Mouse (Mus musculus) heart, adult 2 months (tissue): ENCODE results near the gene Eri2. TPM values are rescaled to one million over a fixed set of nuclear protein-coding genes. Genes with fewer than 3 reads are reported as not detected.
A peak's percentile ranks its signal among the peaks of the same experiment; 100 is the strongest.

ENCODE experiments used
- DNase-seq, 2 experiments: peaks; one replicate each; pipeline ENCODE4 v3.0.0; 2021
- H3K27ac ChIP-seq: fragments of 200-600 bp; 2 replicates; pipeline ENCODE4 v1.8.1; 2022
- H3K27me3 ChIP-seq: fragments of 200-500 bp; 2 replicates; pipeline ENCODE4 v1.6.1; 2012; ENCODE audit warnings: mild to moderate bottlenecking, low read length, inconsistent platforms, mixed read lengths; ENCODE audit not compliant: control insufficient read depth, insufficient read depth
- H3K36me3 ChIP-seq: fragments of 200-500 bp; 2 replicates; pipeline ENCODE4 v1.6.1; 2012; ENCODE audit warnings: low read length, inconsistent platforms; ENCODE audit not compliant: control insufficient read depth, insufficient read depth
- H3K4me1 ChIP-seq: fragments of 200-500 bp; 2 replicates; pipeline ENCODE4 v1.6.1; 2011; ENCODE audit warnings: low read length; ENCODE audit not compliant: control insufficient read depth, insufficient read depth
- H3K4me3 ChIP-seq: fragments of 200-600 bp; 2 replicates; pipeline ENCODE4 v1.8.1; 2022
- H3K79me2 ChIP-seq: fragments of 200-500 bp; replicated peaks from 2 replicates; pipeline ENCODE4 v1.6.1; 2012; ENCODE audit warnings: mild to moderate bottlenecking, inconsistent platforms, low read length, moderate library complexity, mixed read lengths; ENCODE audit not compliant: control insufficient read depth, insufficient read depth
- H3K9ac ChIP-seq: fragments of 200-500 bp; 2 replicates; pipeline ENCODE4 v1.6.1; 2012; ENCODE audit warnings: low read depth, mild to moderate bottlenecking, control low read depth, inconsistent platforms, low read length, mixed read lengths
- CTCF ChIP-seq: fragments of 200-600 bp; IDR thresholded peaks from 2 replicates; pipeline ENCODE4 v1.8.1; 2022; ENCODE audit warnings: antibody characterized with exemption, mild to moderate bottlenecking, moderate library complexity
- EP300 ChIP-seq: fragments of 200-500 bp; IDR thresholded peaks from 2 replicates; pipeline ENCODE4 v1.6.1; 2011; ENCODE audit warnings: low read depth, low read length, control low read depth; ENCODE audit not compliant: insufficient read depth
- POLR2A ChIP-seq: fragments of 200-500 bp; IDR thresholded peaks from 2 replicates; pipeline ENCODE4 v1.6.1; 2011; ENCODE audit warnings: mild to moderate bottlenecking, low read depth, low read length, control low read depth; ENCODE audit not compliant: insufficient read depth
- WGBS: fragments of 180-500 bp; shearing (Covaris S2); methylation state at CpG from one replicate; pipeline ENCODE4 v1.1.7; 2018; 5-methylcytosine and 5-hydroxymethylcytosine counted together
- intact Hi-C: fragments of 180-260 bp; cut with DNase I; formaldehyde crosslinking; loops from one replicate; pipeline ENCODE4 v1.15.1; 2025
- polyA plus RNA-seq: library from polyadenylated mRNA; depleted of rRNA; stranded (reverse); fragments of >200 nt; gene quantifications from 2 replicates; pipeline ENCODE4 v1.2.3, GENCODE M21; 2012
- total RNA-seq, 2 experiments: library from RNA; stranded (reverse); gene quantifications; 2 replicates each; pipeline ENCODE4 v1.2.3; 2021

The Eri2 gene
- total and polyA plus RNA-seq, 3 experiments, result 0.92 to 1.7 (median 1.7) TPM

DNA sequence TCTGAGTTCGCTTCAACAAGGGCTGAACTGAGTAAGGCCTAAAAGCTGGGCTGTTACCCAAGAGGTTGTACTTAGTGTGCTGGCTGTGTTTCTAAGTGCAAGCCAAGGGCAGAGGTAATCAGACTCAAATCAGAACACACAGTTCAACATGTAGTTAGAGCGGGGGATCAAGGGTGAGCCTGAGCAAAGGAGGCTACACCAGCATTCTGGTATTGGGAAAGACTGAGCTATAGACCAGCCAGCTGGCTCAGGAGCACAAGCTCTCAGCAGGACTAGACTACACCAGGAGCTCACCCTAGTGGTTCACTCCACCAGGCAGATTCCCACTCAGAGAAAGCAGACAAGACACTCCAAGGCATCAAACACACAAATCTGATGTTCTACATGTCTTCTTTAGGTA is 10.4 kb downstream of the Eri2 start:
- intact Hi-C loops, result no loop called here
- DNase-seq, result peak in 1 of 2 experiments; percentile 26
- 89% methylated on average over 2 of the region's 2 CpGs for WGBS
- H3K36me3 ChIP-seq, result no peaks in the 10 kb centered on the region
- H3K4me3 ChIP-seq, result no peak overlapping the region
- no peak overlapping the region for H3K27ac ChIP-seq
- H3K9ac ChIP-seq, result no peak overlapping the region
- H3K27me3 ChIP-seq, result no peaks in the 10 kb centered on the region
- no peaks in the 10 kb centered on the region for H3K4me1 ChIP-seq
- TF ChIP-seq EP300, result no peak
- no peak for TF ChIP-seq POLR2A
- TF ChIP-seq CTCF, result no peak
- no peaks in the 10 kb centered on the region for H3K79me2 ChIP-seq

DNA sequence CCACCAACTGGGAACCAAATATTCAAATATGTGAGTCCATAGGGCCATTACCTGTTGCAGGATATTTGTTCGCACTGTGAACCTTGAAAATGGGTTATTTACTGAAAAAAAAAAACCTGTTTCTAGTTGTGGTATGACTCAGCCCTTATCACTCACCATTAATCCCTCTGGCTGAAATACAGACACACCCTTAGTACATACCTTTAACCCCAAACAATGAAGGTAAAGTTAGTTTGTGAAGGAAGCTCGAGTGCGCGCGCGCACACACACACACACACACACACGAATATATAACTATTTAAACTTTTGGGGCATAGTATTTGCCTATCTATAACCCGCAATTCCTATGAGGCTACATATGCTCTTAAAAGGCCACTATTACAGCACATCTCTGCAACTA is 24.0 kb downstream of the Eri2 start:
- 87% methylated on average over 8 of the region's 8 CpGs for WGBS
- no peak for DNase-seq
- H3K9ac ChIP-seq, result no peak overlapping the region
- no peak overlapping the region for H3K27ac ChIP-seq
- no peaks in the 10 kb centered on the region for H3K27me3 ChIP-seq
- no peak overlapping the region for H3K4me3 ChIP-seq
- TF ChIP-seq CTCF, result no peak
- TF ChIP-seq EP300, result no peak
- TF ChIP-seq POLR2A, result no peak
- H3K79me2 ChIP-seq, result no peaks in the 10 kb centered on the region
- no peaks in the 10 kb centered on the region for H3K36me3 ChIP-seq
- H3K4me1 ChIP-seq, result no peaks in the 10 kb centered on the region
- intact Hi-C loops, result no loop called here

DNA sequence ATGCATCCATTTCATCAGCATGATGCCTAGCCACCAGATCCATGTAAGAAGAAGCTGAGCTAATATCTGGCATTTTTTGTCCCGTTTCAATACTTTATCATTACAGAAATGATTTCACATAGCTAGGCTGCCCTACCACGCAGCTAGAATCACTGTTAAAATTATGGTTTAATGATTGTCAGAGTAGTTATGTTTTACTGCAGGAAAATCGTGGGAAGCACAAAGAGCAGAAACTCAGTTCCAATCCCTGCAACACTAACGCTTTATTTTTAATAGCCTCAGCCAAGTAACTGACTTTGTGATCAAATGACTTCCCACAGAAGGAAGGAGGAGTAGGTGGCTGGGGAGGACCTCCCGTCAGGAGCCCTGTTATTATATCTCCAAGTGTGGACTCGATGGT is 26.9 kb downstream of the Eri2 start:
- H3K4me1 ChIP-seq, result no peaks in the 10 kb centered on the region
- DNase-seq, result no peak
- TF ChIP-seq POLR2A, result no peak
- no peak for TF ChIP-seq EP300
- TF ChIP-seq CTCF, result no peak

DNA sequence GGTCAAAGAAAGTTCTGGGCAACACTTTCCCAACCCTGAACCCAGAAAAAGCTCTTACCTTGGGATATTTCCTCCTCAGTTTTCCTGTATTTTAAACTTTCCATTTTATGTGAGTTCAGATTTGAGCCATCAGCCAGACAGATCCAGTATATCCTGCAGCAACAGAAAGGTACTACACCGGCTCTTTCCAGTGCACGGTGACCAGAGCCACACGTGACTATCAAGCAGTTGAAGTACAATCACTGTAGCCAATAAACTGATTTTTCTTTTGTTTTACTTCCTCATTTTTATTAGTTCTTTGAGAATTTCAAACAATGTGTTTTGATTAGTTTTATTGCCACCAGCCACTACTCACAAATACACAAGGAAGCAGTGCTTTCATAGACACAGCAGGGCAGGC is 29.5 kb downstream of the Eri2 start:
- H3K27me3 ChIP-seq, result no peaks in the 10 kb centered on the region
- H3K36me3 ChIP-seq, result no peaks in the 10 kb centered on the region
- H3K27ac ChIP-seq, result no peak overlapping the region
- no peak for DNase-seq
- intact Hi-C loops, result no loop called here
- no peak overlapping the region for H3K9ac ChIP-seq
- TF ChIP-seq POLR2A (no peak), EP300 (no peak), CTCF (no peak)
- H3K4me3 ChIP-seq, result no peak overlapping the region
- WGBS, result 89% methylated on average over 3 of the region's 3 CpGs
- no peaks in the 10 kb centered on the region for H3K79me2 ChIP-seq
- H3K4me1 ChIP-seq, result no peaks in the 10 kb centered on the region

More for the DNA sequence above, 26.9 kb downstream of the Eri2 start:
- WGBS, result 76% methylated on average over 6 of the region's 6 CpGs
- H3K27me3 ChIP-seq, result no peaks in the 10 kb centered on the region
- intact Hi-C loops, result no loop called here
- no peak overlapping the region for H3K9ac ChIP-seq
- H3K27ac ChIP-seq, result no peak overlapping the region
- H3K4me3 ChIP-seq, result no peak overlapping the region
- H3K79me2 ChIP-seq, result no peaks in the 10 kb centered on the region
- H3K36me3 ChIP-seq, result no peaks in the 10 kb centered on the region

DNA sequence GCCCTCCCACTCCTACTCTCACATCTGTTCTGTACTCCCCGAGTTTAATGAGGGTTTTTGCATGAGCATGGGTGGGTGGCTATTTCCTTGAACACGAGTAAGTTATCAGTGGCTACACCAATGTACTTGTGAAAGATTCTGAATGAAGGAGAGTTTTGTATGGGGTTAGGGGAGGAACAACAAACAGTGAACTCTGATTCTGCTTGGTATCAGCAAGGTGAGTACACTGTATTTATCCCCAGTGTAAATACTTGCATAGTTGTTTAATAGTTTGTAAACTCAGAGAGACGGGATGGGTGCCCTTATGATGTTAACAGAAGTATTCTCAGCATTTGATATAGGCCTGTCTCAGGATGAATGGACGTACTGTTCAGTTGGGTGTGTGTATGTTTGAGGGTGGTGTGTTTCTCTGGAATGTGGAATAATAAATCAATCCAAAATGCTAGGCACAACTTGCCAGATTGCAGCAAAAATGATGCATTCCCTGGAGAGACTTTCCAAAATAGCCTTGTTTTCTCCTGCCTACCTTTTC is 31.6 kb downstream of the Eri2 start:
- Histone ChIP-seq H3K36me3 (no peaks in the 10 kb centered on the region), H3K27me3 (no peaks in the 10 kb centered on the region), H3K27ac (no peak overlapping the region), H3K4me3 (no peak overlapping the region), H3K79me2 (no peaks in the 10 kb centered on the region), H3K4me1 (no peaks in the 10 kb centered on the region), H3K9ac (no peak overlapping the region)
- TF ChIP-seq EP300 (no peak), POLR2A (no peak), CTCF (no peak)
- 51% methylated on average over 4 of the region's 4 CpGs for WGBS
- DNase-seq, result no peak
- intact Hi-C loops, result no loop called here

DNA sequence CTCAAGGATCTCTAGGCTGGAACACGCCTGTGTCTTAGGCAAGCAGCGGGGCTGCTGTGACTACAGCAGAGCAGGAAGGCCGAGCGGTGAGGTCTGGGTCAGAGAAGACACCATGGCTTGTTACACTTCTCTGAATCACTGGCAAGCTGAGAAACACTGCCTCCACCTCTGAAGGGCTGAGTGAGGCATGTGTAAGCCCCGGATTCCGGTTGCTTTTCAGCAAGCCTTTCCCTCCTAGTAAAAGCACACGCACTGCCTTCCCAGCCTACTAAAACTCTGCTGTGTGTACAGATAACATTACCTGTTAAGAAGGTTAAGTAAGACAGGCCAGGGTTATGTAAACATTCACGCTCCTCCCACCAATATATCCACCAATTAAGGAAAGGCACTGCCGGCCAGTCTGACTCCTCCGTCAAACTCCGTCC is 33.3 kb downstream of the Eri2 start, which contains the start of gene Acsm3:
Acsm3 (plus strand) TSS at position 397 of the 425 bp plus-strand sequence.
- no peak for TF ChIP-seq EP300
- no peak for TF ChIP-seq CTCF
- no peak for TF ChIP-seq POLR2A
- Histone ChIP-seq H3K79me2 (no peaks in the 10 kb centered on the region), H3K27ac (no peak within 1 kb of the TSS), H3K4me3 (no peak within 1 kb of the TSS), H3K36me3 (no peaks in the 10 kb centered on the region), H3K27me3 (no peaks in the 10 kb centered on the region), H3K9ac (no peak within 1 kb of the TSS), H3K4me1 (no peaks in the 10 kb centered on the region)
- 63% methylated on average over 11 of the region's 11 CpGs for WGBS
- intact Hi-C loops, result no loop called here
- DNase-seq, result no peak
